Mouse (Mus musculus) Muller cell, postnatal 12 days (primary cell): ENCODE results near the gene Tmod2.
"Not testable (repeated sequence)": the region's sequence is repeated elsewhere in the genome, so short reads cannot be mapped to it uniquely, and the experiment has no call there.

ENCODE experiments used
- DNase-seq: peaks from one replicate; pipeline ENCODE4 v3.0.0-alpha.2; 2015; ENCODE audit errors: inconsistent ontology term

Gene Tmod2

DNA sequence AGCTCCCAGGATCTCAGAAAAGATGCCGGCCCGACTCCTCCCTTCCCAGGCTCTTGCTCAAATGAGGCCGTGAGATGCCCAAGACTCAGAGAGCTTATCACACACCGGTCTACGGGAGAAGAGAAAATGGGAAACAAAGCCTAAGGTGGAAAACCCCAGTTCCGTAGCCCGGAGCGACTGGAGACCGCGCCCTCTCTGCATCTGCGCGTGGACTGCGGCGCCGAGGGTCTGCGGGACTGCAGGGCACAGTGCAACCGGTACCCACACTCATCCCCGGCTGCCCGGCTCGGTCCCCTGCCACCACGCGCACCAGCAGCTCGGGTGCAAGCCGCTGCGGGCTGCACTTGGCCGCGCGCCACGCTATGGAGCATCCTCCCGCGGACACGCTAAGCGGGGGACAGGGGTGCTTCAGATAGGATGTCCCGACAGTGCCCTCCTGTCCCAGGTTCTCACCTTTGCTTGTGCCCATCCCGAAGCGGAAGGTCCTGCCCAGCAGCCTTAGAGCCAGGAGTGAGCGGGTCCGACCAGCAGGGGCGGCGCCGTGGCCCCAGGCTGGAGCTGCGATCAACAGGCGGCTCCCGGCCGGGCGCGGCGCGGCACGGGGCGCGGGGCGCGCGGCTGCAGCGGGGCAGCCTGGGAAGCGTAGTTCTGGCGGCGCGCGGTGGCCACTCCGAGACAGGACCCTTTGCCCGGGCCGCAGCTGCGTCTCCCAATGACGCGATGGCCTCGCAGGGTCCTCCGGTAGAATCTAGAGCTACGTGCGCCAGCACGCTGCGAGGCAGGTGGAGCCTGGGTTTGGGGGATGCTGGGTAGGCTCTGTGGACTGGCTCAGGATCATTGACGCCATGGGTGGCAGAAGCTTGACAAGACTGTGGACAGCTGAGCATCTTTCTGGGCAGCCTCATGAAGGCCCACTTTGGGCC is at the start of gene Tmod2:
Gene Tmod2, minus strand, starts transcription at position 755 of the 923 bp plus-strand sequence.
- DNase-seq: peak; percentile 81

DNA sequence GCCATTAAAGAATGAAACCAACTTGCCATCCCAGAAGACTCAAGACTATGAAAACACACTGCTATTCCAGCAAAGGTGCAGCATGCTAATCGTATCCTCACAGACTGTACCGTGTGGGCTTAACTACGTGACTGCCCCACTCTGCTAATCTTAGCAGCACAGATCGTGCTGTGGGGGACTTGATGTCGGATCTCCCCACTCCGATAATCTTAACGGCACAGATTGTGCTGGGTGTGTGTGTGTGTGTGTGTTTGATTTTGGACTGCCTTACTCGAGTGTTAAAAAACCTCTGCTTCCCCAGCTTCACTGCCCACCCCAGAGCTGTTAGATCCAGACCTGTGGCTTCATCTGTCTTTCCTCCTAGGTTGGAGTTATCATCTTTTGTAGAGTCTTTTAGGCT is 49.8 kb upstream of the Tmod2 start:
- no peak for DNase-seq

DNA sequence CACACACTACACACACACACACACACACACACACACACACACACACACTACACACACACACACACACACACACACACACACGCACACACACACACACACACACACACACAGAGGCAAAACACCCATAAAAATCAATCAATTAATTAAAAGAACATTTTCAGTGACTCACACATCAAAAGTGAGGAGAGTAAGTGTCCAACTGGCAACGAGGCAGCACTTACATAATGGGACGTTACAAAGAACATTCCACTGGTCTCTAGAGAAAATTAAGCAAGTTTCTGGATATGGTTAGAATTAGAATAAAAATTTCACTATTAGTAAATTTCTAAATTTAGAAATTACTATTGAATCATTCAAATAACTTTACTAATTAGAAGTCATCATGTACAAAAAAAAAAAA is 45.3 kb upstream of the Tmod2 start:
- peak; percentile 29 for DNase-seq

DNA sequence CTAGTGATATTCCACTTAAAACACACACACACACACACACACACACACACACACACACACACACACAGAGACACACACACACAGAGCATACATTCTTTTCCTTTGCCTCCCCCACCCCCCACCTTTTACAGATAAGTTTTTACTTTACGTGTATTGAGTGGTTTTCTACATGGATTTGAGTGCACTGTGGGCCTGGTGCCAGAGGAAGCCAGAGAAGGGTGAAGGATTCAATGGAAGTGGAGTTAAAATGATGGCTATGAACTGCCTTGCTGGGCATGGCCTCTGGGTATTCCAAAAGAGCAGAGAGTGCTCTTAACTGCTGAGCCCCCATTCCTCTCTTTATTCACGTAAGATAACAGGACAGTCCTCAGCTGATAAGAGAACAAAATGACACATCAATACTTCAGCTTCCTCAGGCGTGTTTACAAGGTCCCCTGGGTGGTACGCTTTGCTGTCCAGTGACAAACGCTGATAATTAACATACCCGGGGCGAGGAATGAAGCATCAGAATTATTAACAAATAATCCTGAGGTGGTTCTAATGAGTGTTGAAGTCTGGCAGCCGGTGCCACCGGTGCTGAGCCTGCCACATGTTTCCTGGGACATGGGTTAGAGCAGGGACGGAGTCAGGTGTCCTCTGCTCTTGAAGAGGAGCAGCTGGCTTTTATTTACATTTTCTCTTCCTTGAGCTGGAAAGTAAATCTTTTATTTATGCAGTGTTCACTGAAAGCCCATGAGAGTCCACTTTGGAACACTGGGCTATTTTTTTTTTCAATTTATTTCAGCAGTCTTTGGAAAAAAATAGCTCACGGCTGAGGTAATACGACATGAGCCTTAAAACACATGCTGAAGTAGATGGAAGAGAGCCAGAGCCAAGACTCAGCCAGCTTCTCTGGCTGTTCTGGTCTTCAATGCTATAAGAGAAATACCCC is 43.1 kb upstream of the Tmod2 start:
- no peak for DNase-seq

DNA sequence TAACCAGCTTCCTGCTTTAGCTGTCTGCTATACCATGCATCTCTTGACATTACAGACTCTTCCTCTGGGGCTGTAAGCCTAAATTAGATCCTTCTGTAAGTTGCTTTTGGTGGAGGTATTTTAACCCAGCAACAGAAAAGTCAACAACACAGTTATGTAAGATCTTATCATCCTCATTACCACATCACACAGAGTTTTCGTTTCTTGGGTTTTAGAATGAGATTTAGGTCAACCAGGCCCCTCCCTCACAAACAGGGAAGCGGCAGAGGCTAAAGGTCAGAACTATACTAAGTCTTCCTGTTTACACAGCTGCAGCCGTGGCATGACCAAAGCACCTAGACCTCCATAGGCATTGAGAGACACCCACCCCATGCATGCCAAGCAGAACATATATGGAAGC is 34.3 kb upstream of the Tmod2 start:
- no peak for DNase-seq

DNA sequence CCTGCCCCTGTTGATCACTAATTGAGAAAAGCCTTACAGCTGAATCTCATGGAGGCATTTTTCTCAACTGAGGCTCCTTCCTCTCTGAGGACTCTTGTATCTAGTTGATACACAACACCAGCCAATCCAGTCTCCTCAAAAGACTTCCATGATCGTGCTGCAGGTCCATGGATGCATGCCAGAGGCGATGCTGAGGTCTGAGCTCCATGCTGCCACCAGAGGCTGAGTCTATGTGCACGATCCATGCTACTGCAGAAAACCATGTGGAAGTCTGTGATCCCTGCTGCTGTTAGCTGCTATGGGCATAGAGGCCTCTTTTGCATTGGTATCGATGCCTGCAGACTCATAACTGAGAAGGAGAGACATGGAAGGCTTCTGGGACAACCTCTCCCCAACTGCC is 23.1 kb upstream of the Tmod2 start:
- DNase-seq: no peak

DNA sequence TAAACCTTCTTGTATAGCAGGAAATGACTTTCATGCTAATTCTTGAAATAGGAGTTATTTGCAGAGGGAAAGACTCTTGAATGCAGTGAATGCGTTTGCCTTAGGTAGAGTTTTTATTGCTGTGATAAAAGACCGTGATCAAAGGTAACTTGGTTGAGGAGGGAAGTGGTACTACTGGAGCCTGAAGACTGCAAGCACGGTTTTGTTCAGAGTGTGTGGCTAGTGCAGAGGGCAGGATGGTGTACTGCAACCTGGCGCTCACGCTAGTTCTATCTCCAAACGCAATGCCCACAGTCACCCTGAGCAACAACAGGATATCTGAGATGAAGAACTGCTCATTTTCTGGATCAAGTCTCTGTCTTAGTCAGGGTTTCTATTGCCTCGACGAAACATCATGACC is 22.5 kb upstream of the Tmod2 start:
- DNase-seq: no peak

DNA sequence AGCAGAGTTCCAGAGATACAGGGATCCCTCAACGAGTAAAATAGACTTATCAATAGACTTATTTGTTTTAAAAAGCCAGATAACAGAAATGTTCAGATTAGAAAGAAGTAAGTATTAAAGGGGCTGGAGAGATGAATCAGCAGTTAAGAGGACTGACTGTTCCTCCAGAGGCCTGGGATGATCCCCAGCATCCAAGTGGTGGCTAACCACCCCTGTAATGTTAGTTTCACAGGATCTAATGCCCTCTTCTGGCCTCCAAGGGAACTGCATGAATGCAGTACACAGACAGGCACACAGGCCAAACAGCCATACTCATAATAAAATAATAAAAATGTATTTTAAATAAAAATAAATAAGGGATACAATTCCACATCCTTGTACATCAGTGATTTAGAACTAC is 21.8 kb upstream of the Tmod2 start:
- DNase-seq: no peak

DNA sequence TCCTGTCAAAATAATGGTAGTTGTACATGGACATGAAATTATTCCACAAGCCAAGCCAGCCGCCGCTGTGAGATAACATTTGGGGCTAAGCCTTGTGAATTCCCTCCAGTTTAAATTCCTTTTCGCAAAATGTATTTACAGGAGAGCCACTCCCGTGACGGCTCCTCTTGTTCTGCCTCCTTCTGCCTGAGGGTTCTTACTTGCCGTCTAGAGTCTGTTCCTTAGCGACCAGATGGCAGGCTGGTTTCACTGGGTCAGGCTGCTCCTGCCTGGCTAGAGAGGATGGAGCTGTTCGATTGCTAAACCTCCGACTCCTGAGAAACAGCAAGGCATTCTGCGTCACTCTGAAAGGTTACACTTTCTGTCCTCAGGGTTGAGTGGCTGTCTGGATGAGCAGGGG is 21.0 kb upstream of the Tmod2 start:
- DNase-seq: no peak

DNA sequence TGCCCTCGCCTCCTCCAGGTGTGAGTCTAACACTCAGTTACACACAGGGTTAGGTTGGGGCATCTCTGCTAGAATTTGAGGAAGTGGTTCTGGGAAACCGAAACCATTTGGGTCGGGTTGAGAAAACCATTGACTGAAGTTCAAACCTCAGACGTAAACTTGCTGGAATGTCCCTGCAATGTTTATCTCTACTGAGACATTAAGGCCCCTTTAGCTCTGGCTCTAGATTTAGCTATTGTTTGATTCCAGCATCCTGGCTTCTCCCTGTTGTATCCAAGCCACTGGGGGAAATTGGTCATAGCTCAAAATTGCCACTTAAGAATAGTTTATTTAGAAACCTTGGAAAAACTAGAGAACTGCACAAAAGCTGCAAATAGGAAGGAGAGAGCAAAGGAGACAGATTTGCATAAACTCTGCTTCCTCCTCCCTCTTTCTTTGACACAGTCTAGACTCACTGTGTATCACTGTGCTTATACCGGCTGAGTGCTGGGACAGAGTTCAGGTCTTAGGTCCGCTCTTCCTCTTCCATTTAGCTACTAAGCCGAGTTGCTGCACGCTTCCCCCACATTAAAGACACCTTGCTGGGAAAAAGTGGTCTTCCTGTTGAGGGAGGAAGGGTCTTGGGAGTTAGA is 19.8 kb upstream of the Tmod2 start:
- no peak for DNase-seq

DNA sequence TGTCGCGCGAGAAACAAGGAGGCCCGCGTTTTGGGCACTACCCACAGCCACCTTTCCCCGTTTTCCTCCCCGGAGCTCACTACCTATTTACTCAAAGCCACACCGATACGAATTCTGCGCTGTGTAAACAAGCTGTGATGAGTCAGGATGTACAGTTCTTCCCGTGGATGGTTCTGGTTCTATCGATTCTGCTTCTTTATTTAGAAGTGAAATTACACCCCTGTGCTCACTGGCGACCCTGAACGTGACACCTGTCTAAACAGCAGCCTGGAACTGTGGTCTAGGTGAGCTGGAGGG is 15.1 kb upstream of the Tmod2 start:
- no peak for DNase-seq

DNA sequence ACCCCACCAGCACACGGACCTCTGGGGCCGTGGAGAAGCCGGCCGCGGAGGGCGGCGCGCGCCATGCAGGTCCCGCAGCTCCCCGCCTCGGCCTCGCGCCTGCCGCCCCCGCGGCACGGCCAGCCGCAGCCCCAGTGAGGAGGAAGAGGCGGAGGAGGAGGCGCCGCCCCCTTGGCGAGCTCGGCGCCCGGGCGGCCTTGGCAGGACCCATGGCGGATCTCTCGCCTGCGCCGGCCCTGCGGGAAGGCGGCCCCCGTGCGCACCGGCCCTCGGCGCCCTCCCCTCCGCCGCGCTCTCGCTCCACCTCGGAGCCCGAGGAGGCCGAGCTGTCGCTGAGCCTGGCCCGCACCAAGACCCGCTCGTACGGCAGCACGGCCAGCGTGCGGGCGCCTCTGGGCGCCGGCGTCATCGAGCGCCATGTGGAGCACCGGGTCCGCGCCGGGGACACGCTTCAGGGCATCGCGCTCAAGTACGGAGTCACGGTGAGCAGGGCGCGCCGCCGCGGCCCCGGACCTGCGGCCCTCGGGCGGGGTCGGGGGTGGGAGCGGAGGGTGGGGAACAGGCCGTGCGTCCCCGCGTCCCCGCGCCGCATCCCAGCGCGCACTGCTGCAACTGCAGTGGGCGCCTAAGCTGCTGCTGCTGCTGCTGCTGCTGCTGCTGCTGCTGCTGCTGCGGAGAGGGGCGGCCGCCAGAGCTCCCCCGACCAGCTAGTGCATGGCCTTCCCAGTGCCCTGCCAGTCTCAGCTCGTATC is 14.6 kb upstream of the Tmod2 start, which contains the start of gene Lysmd2:
Gene Lysmd2, plus strand, starts transcription at position 186 of the 752 bp plus-strand sequence.
- DNase-seq: peak; percentile 89

DNA sequence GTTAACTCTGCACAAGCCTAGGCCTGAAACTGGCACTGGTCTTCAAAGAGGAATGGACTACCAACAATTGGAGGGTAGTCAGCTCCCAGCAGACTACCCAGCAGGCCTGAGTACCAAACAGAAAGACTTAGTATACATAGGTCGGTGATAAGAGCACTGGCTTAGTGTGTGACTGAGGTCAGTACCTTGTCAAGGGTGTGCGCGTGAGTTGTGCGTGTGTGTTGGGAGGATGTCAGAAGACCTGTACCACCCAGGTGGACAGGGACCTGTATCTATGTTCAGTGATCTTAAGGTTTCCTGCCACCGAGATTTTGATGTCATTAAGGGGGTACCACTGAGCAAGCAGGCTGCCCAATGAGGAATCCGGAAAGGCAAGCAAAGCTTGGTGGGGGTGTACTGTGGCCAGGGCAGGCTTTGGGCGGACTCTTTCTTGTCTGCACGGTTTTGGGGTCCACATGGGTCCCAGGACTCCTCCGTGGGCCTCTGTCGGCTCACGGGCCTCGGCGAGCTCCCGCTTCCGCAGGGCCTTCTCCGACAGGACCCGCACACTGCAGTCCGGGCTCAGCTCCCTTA is 13.9 kb upstream of the Tmod2 start:
- DNase-seq: no peak

DNA sequence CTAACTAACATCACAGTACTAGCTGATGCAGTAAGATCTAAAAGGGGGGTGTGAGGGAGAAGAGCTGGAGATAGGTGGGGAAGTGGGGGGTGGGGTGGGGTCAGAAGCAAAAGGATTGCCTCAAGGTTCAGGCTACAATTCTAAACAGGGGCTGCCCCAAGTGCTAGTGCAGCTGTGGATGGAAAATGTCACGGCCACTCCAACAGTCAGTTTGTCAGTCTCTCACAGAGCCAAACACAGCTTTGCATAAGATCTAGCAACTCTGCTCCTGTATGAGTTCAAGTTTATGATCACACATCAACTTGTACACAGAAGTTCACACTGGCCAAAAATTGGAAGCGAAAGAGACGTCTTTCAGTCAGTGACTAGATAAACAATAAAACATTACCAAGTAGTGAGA is 10.3 kb upstream of the Tmod2 start:
- no peak for DNase-seq

DNA sequence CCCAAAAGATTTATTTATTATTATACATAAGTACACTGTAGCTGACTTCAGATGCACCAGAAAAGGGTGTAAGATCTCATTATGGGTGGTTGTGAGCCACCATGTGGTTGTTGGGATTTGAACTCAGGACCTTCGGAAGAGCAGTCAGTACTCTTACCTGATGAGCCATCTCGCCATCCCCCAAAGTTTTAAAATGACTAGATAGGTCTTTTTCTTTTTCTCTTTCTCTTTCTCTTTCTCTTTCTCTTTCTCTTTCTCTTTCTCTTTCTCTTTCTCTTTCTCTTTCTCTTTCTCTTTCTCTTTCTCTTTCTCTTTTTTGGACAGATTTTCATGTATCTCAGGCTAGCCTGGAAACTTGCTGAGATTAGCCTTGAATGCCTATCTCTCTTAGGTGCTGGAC is 8.6 kb upstream of the Tmod2 start:
- DNase-seq: not testable (repeated sequence)

DNA sequence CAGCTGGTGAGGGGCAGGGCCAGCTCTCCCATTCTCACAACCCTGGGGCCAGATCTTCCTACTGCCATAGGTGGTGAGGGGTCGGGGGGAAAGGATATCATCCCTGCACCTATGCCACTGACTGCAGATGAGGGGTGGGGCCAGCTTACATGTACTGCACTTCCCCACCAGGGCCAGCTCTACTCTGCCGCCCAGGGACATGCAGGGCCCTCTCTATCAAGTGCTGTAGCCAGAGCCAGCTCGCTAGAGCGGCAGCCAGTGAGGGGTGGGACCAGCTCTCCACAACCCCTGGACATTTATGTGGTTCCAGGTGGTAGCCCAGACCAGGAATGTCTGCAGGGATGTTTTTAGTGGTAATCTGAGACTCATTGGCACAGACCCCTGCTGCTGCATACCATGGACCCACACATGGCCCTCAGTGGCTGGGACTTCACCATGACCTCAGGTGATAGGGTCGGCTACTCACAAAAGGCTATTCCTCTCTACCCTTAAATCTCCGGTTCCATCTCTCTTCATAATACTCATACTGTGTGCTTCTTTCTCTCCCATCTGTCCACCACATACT is 7.8 kb upstream of the Tmod2 start:
- DNase-seq: no peak

DNA sequence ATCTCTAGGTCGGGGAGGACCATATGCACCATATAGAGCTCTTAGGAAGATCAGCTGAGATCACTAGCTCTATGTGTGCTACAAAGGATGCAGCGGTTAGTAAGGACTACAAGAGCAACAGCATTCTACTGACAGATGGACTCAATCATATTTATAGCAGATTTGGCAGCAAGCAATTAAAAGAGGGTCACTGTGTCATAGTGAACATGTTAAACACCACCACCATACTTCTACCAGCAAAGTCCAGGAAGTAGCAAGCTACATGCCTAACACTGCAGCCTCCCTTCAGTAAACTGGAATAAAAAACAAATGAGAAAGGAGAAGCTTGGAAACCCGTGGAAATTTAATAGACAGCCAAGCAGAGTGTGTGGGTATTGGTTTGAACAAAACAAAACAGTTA is 5.4 kb upstream of the Tmod2 start:
- no peak for DNase-seq

DNA sequence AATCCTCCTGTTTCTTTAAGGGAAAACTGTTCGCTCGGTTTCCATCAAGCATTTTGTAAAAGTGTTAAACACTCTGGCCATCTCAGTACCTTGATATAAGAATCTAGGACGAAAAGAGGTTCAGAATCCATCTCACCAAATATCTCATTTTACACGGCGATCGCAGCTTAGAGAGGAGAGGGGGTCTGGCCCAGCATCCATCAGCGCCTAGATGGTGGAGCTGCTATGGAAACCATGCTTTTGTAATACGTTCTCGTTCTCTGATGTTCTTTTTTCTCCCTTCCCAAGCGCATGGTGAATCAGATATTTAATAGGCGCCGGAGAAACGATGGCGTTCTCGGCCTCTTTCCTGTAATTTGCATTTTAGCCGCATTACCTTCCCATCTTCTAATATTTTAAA is 1.2 kb downstream of the Tmod2 start:
- no peak for DNase-seq

DNA sequence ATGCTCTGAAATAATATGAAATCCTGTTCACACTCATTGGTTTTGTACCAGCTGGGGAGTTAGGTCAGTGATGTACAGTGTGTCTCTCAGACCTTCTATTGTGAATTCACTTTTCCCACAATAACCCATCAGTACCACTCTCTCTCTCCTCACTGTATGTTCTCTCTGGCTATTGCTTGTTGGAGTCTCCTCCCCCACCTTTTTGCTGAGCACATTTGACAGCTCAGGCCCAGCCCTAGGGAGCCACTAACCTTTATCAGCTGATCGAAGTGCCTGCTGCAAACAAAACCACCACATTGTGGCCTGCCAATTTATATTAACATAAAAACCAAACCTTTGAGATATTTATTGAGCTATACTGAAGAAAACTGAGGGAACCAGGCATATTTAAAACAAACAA is 1.6 kb downstream of the Tmod2 start:
- no peak for DNase-seq

DNA sequence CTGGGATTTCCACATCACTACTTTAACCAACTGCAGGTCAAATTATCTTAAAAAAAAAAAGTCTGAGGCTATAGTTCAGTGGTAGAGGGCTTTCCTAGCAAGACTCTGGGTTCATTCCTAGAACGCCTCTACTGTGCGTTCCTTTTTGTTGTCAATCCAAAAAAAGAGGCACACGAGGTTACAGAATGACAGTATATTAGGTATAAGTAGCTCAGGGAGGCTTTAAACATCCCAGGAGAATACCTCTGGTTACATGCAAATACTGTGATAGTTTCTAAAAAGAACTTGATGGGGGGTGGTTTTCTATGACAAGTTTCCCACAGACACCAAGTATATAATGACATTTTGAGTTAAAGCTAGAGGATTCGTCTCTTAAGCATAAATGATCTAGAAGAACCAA is 3.6 kb downstream of the Tmod2 start:
- no peak for DNase-seq

DNA sequence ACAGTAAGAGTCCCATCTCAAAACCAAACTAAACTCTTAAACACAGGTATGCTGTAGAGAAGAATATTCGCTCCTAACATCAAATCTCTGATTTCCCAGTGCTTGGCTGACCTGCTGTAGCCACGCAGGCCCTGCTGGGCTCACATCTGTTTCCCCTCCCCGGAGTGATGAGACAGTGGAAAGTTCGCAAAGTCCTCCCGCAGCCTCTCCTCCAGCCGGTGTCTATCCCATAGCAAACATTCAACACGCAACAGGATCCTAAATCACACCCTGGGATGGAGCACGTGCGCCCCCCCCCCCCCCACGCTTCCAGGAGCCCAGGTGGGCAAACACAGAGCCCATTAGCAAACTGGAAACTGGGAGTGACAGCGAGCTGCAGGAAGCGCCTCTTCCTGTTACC is 9.6 kb downstream of the Tmod2 start:
- DNase-seq: no peak
